Mouse (Mus musculus) hindbrain, embryonic 16.5 days (tissue): ENCODE results near the gene Rpl35. TPM values are rescaled to one million over a fixed set of nuclear protein-coding genes. Genes with fewer than 3 reads are reported as not detected.
"Not testable (repeated sequence)": the region's sequence is repeated elsewhere in the genome, so short reads cannot be mapped to it uniquely, and the experiment has no call there.

ENCODE experiments used
- ATAC-seq: fragments of 200-750 bp; cut with Nextera tagmentation; 2 replicates; pipeline ENCODE4 v1.8.0; 2017; ENCODE audit warnings: moderate TSS enrichment, moderate library complexity
- H3K27ac ChIP-seq: fragments of 300-500 bp; sonication (generic); 2 replicates; pipeline ENCODE4 v1.5.1; 2014; ENCODE audit warnings: low read depth, mild to moderate bottlenecking, control low read depth, low read length, moderate library complexity
- H3K27me3 ChIP-seq: fragments of 300-500 bp; sonication (generic); replicated peaks from 2 replicates; pipeline ENCODE4 v1.6.1; 2014; ENCODE audit warnings: low read length; ENCODE audit not compliant: control insufficient read depth, insufficient read depth
- H3K36me3 ChIP-seq: fragments of 300-500 bp; sonication (generic); 2 replicates; pipeline ENCODE4 v1.6.1; 2014; ENCODE audit warnings: mild to moderate bottlenecking, low read length, moderate library complexity, mixed read lengths; ENCODE audit not compliant: control insufficient read depth, insufficient read depth
- H3K4me1 ChIP-seq: fragments of 300-500 bp; sonication (generic); 2 replicates; pipeline ENCODE4 v1.6.1; 2014; ENCODE audit warnings: low read depth, low read length; ENCODE audit not compliant: control insufficient read depth, insufficient read depth
- H3K4me2 ChIP-seq: fragments of 300-500 bp; sonication (generic); 2 replicates; pipeline ENCODE4 v1.6.1; 2014; ENCODE audit warnings: mild to moderate bottlenecking, low read length, control low read depth, moderate library complexity
- H3K4me3 ChIP-seq: fragments of 300-500 bp; sonication (generic); 2 replicates; pipeline ENCODE4 v1.5.1; 2014; ENCODE audit warnings: mild to moderate bottlenecking, low read length, control low read depth, moderate library complexity
- H3K9ac ChIP-seq: fragments of 300-500 bp; sonication (generic); 2 replicates; pipeline ENCODE4 v1.6.1; 2014; ENCODE audit warnings: low read depth, mild to moderate bottlenecking, control low read depth, low read length, moderate library complexity
- H3K9me3 ChIP-seq: fragments of 300-500 bp; sonication (generic); 2 replicates; pipeline ENCODE4 v1.6.1; 2014; ENCODE audit warnings: mild to moderate bottlenecking, low read length, moderate library complexity; ENCODE audit not compliant: control insufficient read depth
- WGBS: fragments of 180-500 bp; shearing (Covaris S2); extraction: QIAGEN DNeasy Blood & Tissue Kit; methylation state at CpG from one replicate; pipeline ENCODE4 v1.1.7; 2014; 5-methylcytosine and 5-hydroxymethylcytosine counted together
- polyA plus RNA-seq: library from polyadenylated mRNA; unstranded; fragments of >200 nt; fragmentation: Nextera tagmentation; extraction: Ambion mirVana; gene quantifications from 2 replicates; pipeline ENCODE4 v1.2.1, GENCODE M21; 2015

Gene Rpl35
- polyA plus RNA-seq: 497 and 554 TPM in 2 replicates

DNA sequence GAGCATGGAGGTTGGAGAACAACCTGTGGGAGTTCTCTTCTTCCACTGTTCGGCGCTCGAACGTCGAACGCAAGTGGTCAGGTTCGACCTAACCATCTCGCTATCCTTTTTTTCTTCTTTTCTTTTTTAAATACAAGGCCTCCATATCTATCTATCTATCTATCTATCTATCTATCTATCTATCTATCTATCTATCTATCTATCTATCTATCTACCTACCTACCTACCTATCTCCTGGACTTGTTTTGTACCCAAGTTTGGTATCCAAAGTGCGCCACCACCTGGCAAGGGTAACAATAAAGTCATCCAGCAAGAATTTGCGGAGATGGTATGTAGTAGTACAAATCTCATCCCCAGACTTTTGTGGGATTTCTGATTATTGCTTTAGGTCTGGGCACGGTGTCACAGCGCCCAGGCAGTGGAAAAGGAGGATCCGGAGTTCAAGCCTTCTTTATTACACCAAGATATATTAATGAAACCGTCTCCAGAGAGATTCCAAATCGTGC is at the start of gene Rpl35:
TSS of gene Rpl35 (minus strand) at position 51 of the 506 bp plus-strand sequence.
- Histone ChIP-seq H3K4me3 (peak within 1 kb of the TSS; percentile 74), H3K4me1 (peaks cover 45% of the 10 kb centered on the region), H3K9me3 (no peaks in the 10 kb centered on the region), H3K27me3 (no peaks in the 10 kb centered on the region), H3K36me3 (peaks cover 18% of the 10 kb centered on the region), H3K4me2 (peak within 1 kb of the TSS; percentile 83), H3K9ac (peak within 1 kb of the TSS; percentile 82), H3K27ac (peak within 1 kb of the TSS; percentile 90)
- no peak for ATAC-seq
- 14% methylated on average over 15 of the region's 15 CpGs for WGBS

DNA sequence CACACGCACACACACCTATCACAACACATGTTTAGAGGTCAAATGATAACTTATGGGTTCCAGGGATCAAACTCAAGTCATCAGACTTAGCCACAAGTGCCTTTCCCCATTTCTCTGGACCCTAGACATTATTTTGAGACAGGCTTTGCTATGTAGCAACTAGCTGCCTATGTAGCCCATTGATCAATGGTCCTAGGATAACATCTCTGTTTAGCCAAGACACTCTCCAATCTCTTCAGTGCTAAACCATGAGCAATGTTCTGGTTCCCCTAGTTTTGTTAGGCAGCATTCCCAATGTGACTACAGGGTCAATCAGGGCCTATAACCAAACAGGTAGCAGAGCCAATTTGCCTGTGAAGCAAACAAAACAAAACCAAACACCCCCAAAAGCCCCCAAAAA is 43.1 kb upstream of the Rpl35 start:
- Histone ChIP-seq H3K9ac (no peak overlapping the region), H3K4me3 (no peak overlapping the region), H3K27me3 (no peaks in the 10 kb centered on the region), H3K27ac (no peak overlapping the region), H3K36me3 (peaks cover 25% of the 10 kb centered on the region), H3K4me1 (no peaks in the 10 kb centered on the region), H3K9me3 (no peaks in the 10 kb centered on the region), H3K4me2 (no peak overlapping the region)
- 97% methylated on average over 1 of the region's 1 CpGs for WGBS
- no peak for ATAC-seq

DNA sequence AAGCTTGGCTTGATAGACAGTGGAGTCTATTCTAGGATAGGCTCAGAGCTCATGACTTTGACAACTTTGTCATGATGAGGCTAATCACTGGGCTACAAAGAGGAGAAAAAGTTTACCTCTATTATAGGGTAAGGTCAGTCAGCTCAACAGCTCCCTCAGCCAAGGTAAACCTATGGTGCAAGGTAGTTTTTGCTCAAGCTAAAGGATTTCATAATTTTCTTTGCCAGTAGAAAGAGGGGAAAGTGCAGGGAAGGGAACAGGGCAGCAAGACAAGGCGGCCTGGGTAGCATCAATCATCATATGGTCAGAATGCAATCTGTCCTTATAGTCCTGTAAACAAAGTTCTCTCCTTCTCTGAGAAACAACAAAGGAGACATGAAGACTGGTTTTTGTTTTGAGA is 34.8 kb upstream of the Rpl35 start:
- H3K9me3 ChIP-seq: no peaks in the 10 kb centered on the region
- no peak overlapping the region for H3K9ac ChIP-seq
- WGBS: 100% methylated on average over 1 of the region's 1 CpGs
- ATAC-seq: no peak
- H3K4me2 ChIP-seq: no peak overlapping the region
- H3K27ac ChIP-seq: no peak overlapping the region
- no peaks in the 10 kb centered on the region for H3K27me3 ChIP-seq
- H3K4me3 ChIP-seq: no peak overlapping the region
- no peaks in the 10 kb centered on the region for H3K4me1 ChIP-seq
- peaks cover 37% of the 10 kb centered on the region for H3K36me3 ChIP-seq

DNA sequence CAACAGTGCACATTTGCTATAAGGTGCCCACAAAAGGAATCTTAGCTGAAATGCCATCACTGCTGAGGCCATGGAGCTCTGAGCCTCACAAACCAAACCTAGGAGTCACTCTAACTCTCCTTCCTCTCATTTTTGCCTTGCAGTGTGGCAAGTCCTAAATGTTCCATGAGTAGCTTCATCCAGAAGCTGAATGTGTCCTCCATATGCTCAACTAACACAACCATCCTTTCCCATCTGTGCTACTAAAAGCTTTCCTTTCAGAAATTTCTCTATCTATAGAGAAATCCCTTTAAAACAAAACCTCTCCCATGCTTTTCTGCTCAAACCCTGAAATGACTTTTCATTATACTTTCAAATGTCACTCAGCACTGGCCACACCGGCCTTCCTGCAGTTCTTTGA is 26.2 kb upstream of the Rpl35 start:
- peaks cover 40% of the 10 kb centered on the region for H3K36me3 ChIP-seq
- H3K9ac ChIP-seq: no peak overlapping the region
- H3K27ac ChIP-seq: no peak overlapping the region
- no peaks in the 10 kb centered on the region for H3K9me3 ChIP-seq
- ATAC-seq: no peak
- H3K27me3 ChIP-seq: no peaks in the 10 kb centered on the region
- H3K4me3 ChIP-seq: no peak overlapping the region
- no peak overlapping the region for H3K4me2 ChIP-seq
- 93% methylated on average over 1 of the region's 1 CpGs for WGBS
- H3K4me1 ChIP-seq: no peaks in the 10 kb centered on the region

DNA sequence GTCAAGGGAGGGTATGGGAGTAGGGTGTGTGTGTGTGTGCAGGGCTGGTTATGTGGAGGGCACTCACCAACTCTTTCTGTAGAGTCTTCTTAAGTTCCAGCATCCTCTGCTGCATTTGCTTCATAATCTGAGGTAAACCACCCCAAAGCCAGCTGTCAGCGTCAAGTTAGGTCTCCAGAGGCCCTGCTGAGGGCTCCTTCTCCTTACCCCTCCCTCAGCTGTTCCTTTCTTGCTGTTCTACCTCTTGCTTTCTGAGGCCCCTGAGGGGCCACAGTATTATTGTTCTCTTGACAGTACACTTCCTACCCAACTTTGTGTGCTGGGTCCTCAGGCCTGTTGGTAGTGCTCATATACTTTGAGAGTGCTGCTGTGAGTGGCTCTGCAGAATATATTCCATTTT is 14.6 kb upstream of the Rpl35 start:
- no peak overlapping the region for H3K4me2 ChIP-seq
- H3K4me3 ChIP-seq: no peak overlapping the region
- peaks cover 59% of the 10 kb centered on the region for H3K36me3 ChIP-seq
- no peaks in the 10 kb centered on the region for H3K4me1 ChIP-seq
- H3K27ac ChIP-seq: no peak overlapping the region
- H3K9ac ChIP-seq: no peak overlapping the region
- no peaks in the 10 kb centered on the region for H3K27me3 ChIP-seq
- no peak for ATAC-seq
- no peaks in the 10 kb centered on the region for H3K9me3 ChIP-seq
- WGBS: 89% methylated on average over 1 of the region's 1 CpGs

DNA sequence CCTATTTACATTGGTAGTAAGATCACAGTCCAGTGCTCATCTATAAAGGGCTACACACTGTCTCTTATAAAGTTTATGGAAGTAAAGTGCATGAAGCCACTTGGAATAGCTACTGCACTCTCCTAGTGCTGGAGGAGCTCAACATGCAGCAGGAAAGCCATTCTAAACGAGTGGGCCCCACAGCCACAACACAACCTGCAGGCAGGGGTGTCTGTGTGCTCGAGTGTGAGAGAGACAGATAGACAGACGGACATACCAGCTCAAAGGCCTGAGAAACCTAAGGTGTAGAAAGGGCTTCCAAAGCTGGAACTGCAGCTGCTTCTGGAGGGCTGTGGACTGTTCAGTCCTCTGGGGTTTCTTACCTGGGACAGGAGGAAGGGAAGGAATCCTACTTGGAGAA is 11.2 kb upstream of the Rpl35 start:
- H3K36me3 ChIP-seq: peaks cover 50% of the 10 kb centered on the region
- ATAC-seq: no peak
- WGBS: 79% methylated on average over 3 of the region's 3 CpGs
- H3K4me1 ChIP-seq: peaks cover 2% of the 10 kb centered on the region; the same call in 1 of the 2 replicates
- H3K9me3 ChIP-seq: no peaks in the 10 kb centered on the region
- no peak overlapping the region for H3K9ac ChIP-seq
- H3K27me3 ChIP-seq: no peaks in the 10 kb centered on the region
- no peak overlapping the region for H3K27ac ChIP-seq
- H3K4me3 ChIP-seq: no peak overlapping the region
- no peak overlapping the region for H3K4me2 ChIP-seq

DNA sequence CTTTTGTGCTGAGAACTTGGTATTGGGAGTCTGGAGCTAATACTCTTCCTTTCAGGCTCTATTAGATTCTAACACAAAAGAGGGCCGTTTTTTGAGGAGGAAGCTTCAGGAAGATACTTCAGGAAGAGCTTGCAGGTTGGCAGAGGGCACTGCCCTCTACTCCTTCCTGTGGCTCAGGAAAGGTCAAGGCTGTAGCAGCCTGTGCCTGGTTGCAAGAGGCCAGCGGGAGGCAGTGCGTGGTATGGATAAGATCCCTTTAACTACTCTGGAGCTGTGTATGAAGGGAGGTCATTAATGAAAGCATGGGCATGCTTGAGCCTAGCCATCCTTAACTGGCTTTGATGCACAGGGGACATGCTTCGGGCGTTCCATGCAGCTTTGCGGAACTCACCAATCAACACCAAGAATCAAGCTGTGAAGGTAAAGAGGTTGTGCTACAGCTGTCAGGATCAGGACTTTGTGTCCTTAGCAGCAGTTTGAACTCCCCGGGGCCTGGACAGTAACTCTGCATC is 7.4 kb upstream of the Rpl35 start:
- peaks cover 20% of the 10 kb centered on the region for H3K4me1 ChIP-seq
- H3K36me3 ChIP-seq: peaks cover 29% of the 10 kb centered on the region
- no peak overlapping the region for H3K9ac ChIP-seq
- no peaks in the 10 kb centered on the region for H3K9me3 ChIP-seq
- ATAC-seq: no peak
- no peak overlapping the region for H3K27ac ChIP-seq
- 85% methylated on average over 7 of the region's 7 CpGs for WGBS
- H3K4me3 ChIP-seq: no peak overlapping the region
- H3K27me3 ChIP-seq: no peaks in the 10 kb centered on the region
- H3K4me2 ChIP-seq: no peak overlapping the region

DNA sequence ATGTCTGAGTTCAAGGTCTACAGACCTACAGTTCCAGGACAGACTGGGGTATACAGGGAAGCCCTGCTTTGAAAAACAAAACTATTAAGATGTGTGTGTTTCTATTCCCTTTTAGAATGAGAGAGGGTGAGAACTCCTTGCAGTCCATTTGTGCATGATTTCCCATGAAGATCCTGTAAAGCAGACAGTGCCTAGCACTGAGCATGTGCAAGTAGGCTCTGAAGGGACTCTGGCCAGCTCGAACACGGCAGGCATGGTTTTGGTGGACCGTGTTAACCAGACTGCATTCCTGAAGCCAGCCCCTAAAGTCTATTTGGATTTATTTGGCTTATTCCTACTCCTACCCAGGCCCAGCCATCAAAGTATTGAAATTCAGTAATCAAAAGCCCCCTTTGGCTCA is 6.5 kb upstream of the Rpl35 start:
- Histone ChIP-seq H3K9ac (no peak overlapping the region), H3K36me3 (peaks cover 29% of the 10 kb centered on the region), H3K4me3 (no peak overlapping the region), H3K9me3 (no peaks in the 10 kb centered on the region), H3K4me2 (no peak overlapping the region), H3K4me1 (peaks cover 24% of the 10 kb centered on the region), H3K27ac (no peak overlapping the region), H3K27me3 (no peaks in the 10 kb centered on the region)
- no peak for ATAC-seq
- 93% methylated on average over 3 of the region's 3 CpGs for WGBS

DNA sequence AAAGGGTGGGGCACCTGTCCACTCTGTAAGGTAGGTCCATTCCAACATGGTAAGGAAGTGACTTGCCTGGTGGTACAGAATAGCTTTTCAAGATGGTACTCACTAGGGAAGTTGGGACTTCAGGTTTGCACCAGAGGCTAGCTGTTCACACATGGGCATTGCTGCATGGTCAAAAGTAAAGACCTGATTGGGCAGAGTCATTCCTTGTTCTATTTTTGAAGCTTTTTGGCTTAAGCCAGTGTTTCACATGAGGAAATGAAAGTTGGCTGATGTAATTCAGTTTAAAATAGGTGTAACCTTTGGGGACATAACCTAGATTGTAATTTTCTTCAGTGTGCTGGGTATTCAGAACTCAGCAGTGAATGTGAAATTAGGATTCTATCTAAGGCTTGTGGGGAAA is 5.8 kb upstream of the Rpl35 start:
- H3K27me3 ChIP-seq: no peaks in the 10 kb centered on the region
- no peaks in the 10 kb centered on the region for H3K9me3 ChIP-seq
- H3K27ac ChIP-seq: no peak overlapping the region
- no peak for ATAC-seq
- H3K9ac ChIP-seq: no peak overlapping the region
- H3K4me3 ChIP-seq: no peak overlapping the region
- H3K4me1 ChIP-seq: peaks cover 25% of the 10 kb centered on the region
- no peak overlapping the region for H3K4me2 ChIP-seq
- H3K36me3 ChIP-seq: peaks cover 24% of the 10 kb centered on the region

DNA sequence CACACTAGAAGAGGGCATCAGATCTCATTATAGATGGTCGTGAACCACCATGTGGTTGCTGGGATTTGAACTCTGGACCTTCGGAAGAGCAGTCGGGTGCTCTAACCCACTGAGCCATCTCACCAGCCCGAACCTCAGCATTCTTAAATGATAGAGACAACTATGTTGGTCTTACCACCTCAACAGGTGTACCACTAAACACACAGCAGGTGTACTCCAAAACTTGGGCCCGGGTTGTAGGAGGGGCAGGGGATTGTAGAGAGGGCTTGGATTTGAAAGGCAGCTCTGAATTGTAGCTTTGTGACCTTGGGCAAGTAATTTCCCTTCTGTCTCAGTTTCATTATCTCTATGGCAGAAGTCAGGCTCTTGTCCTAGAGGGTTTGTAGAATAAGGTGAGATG is 4.7 kb upstream of the Rpl35 start:
- H3K27me3 ChIP-seq, H3K9me3 ChIP-seq, H3K27ac ChIP-seq, ATAC-seq, H3K4me2 ChIP-seq, H3K9ac ChIP-seq, H3K4me3 ChIP-seq: not testable (repeated sequence)
- 93% methylated on average over 5 of the region's 5 CpGs for WGBS
- Histone ChIP-seq H3K36me3 (peaks cover 14% of the 10 kb centered on the region; the same call in 1 of the 2 replicates), H3K4me1 (peaks cover 31% of the 10 kb centered on the region)
